16 mouse cellular contexts compared by ENCODE assay signal in genomic region chr19:36670813-36671212, GRCm38 (mm10).
DNase-seq lines count a peak whose midpoint lies in the region; ATAC-seq lines count a peak whose summit lies in the region.
"Had no signal": no experiment of that assay in that cellular context is flagged by ENCODE, and none has a peak within 500 bp of the region (broad histone marks: within the 10 kb centered on the region; RNA-seq: fewer than 3 reads in every experiment).

No protein-coding gene starts in this region.

- H3K4me2 ChIP-seq in limb, embryonic 11.5 days (ENCODE audit: low read depth, severe bottlenecking) = no peak overlapping the region
- no peak overlapping the region for H3K4me2 ChIP-seq in heart, embryonic 16.5 days (ENCODE audit: low read depth, low read length)
- H3K4me2 ChIP-seq: limb, embryonic 15.5 days; midbrain, embryonic 12.5 days had no signal

- no peaks in the 10 kb centered on the region for H3K4me1 ChIP-seq in limb, embryonic 11.5 days (ENCODE audit: control insufficient read depth, insufficient read depth, low read length)
- H3K4me1 ChIP-seq in limb, embryonic 10.5 days = 0 out of 2 replicates have a peak, but pooled peaks cover 5% of the 10 kb centered on the region
- H3K4me1 ChIP-seq in brown adipose tissue, adult 24 weeks (ENCODE audit: control insufficient read depth, insufficient read depth, insufficient read length, low read length) = peaks cover 9% of the 10 kb centered on the region
- H3K4me1 ChIP-seq in heart, embryonic 16.5 days (ENCODE audit: control insufficient read depth, insufficient read depth, low read length) = peaks cover 45% of the 10 kb centered on the region
- H3K4me1 ChIP-seq: limb, embryonic 15.5 days had no signal

- 93% methylated on average over 7 of the region's 7 CpGs for WGBS in limb, embryonic 11.5 days
- 86% methylated on average over 7 of the region's 7 CpGs for WGBS in limb, embryonic 10.5 days
- 58% methylated on average over 7 of the region's 7 CpGs for WGBS in heart, embryonic 16.5 days

- no peak overlapping the region for H3K27ac ChIP-seq in limb, embryonic 11.5 days (replicated peaks; ENCODE audit: low read depth, low read length)
- H3K27ac ChIP-seq in limb, embryonic 10.5 days = no peak overlapping the region
- H3K27ac ChIP-seq in brown adipose tissue, adult 24 weeks (replicated peaks; ENCODE audit: low read depth, low read length) = peak overlapping the region; percentile 27; the same call in 1 of the 2 replicates
- H3K27ac ChIP-seq in heart, embryonic 16.5 days (ENCODE audit: low read length) = peak overlapping the region; percentile 81
- H3K27ac ChIP-seq: limb, embryonic 15.5 days; midbrain, embryonic 12.5 days had no signal

- peak; percentile 27 to 35 for DNase-seq in heart, adult 18-20 months
- DNase-seq in heart, adult 9 months (ENCODE audit: low spot score in 2 of 2) = no peak
- peak; percentile 18 for DNase-seq in limb, embryonic 11.5 days (ENCODE audit: low spot score)
- no peak for DNase-seq in limb, embryonic 10.5 days (ENCODE audit: low spot score)
- no peak for DNase-seq in thymus, adult 18-20 months
- no peak for DNase-seq in kidney, postnatal 14 days
- DNase-seq: adrenal gland, adult 2 months; cerebellum, adult 11-12 months; forebrain, postnatal 0 days; kidney, adult 2 months; kidney, postnatal 4 days; lung, postnatal 4 days had no signal

- no peaks in the 10 kb centered on the region for H3K36me3 ChIP-seq in limb, embryonic 11.5 days (ENCODE audit: control insufficient read depth, insufficient read depth, low read length)
- no peaks in the 10 kb centered on the region for H3K36me3 ChIP-seq in limb, embryonic 10.5 days
- H3K36me3 ChIP-seq in heart, embryonic 16.5 days (ENCODE audit: control insufficient read depth, insufficient read depth) = no peaks in the 10 kb centered on the region
- H3K36me3 ChIP-seq: limb, embryonic 15.5 days; midbrain, embryonic 12.5 days had no signal

- no peak overlapping the region for H3K9ac ChIP-seq in limb, embryonic 11.5 days (ENCODE audit: low read length)
- H3K9ac ChIP-seq in heart, embryonic 16.5 days (ENCODE audit: low read length) = no peak overlapping the region
- H3K9ac ChIP-seq: forebrain, postnatal 0 days; limb, embryonic 15.5 days; midbrain, embryonic 12.5 days had no signal

- H3K9me3 ChIP-seq in limb, embryonic 11.5 days (ENCODE audit: control insufficient read depth, low read length) = no peaks in the 10 kb centered on the region
- H3K9me3 ChIP-seq in limb, embryonic 10.5 days (replicated peaks) = no peaks in the 10 kb centered on the region
- no peaks in the 10 kb centered on the region for H3K9me3 ChIP-seq in heart, embryonic 16.5 days (replicated peaks; ENCODE audit: control insufficient read depth, low read length)
- H3K9me3 ChIP-seq: limb, embryonic 15.5 days; midbrain, embryonic 12.5 days had no signal

- H3K4me3 ChIP-seq in limb, embryonic 11.5 days (ENCODE audit: low read depth, low read length) = no peak overlapping the region
- H3K4me3 ChIP-seq in limb, embryonic 10.5 days = no peak overlapping the region
- H3K4me3 ChIP-seq in brown adipose tissue, adult 24 weeks (ENCODE audit: insufficient read depth, low read depth, low read length) = no peak overlapping the region
- no peak overlapping the region for H3K4me3 ChIP-seq in heart, embryonic 16.5 days (ENCODE audit: low read length)
- H3K4me3 ChIP-seq: limb, embryonic 15.5 days; midbrain, embryonic 12.5 days had no signal

- ATAC-seq in limb, embryonic 11.5 days (ENCODE audit: insufficient number of reproducible peaks, low FRiP score, low TSS enrichment, low read depth) = no peak
- no peak for ATAC-seq in heart, embryonic 16.5 days (replicated peaks; ENCODE audit: extremely low read depth, insufficient read depth, low FRiP score)

- no peaks in the 10 kb centered on the region for H3K27me3 ChIP-seq in limb, embryonic 11.5 days (ENCODE audit: control insufficient read depth, insufficient read depth, low read length)
- no peaks in the 10 kb centered on the region for H3K27me3 ChIP-seq in limb, embryonic 10.5 days (ENCODE audit: low read depth, poor library complexity, severe bottlenecking)
- no peaks in the 10 kb centered on the region for H3K27me3 ChIP-seq in heart, embryonic 16.5 days (ENCODE audit: control insufficient read depth, insufficient read depth, low read length)
- H3K27me3 ChIP-seq: limb, embryonic 15.5 days; midbrain, embryonic 12.5 days had no signal

Comparison
In these comparisons a context has a peak if more than half of its experiments do, and no peak if none do; other contexts are left out.
1. DNase-seq: peak in heart, adult 18-20 months (2 of 2) and limb, embryonic 11.5 days (single experiment); none in heart, adult 9 months (0 of 2), limb, embryonic 10.5 days (single experiment), thymus, adult 18-20 months (0 of 2) and kidney, postnatal 14 days (single experiment).
2. H3K27ac ChIP-seq: peak in brown adipose tissue, adult 24 weeks (single experiment) and heart, embryonic 16.5 days (single experiment); none in limb, embryonic 11.5 days (single experiment) and limb, embryonic 10.5 days (single experiment).